Mouse (Mus musculus) activated CD4-positive, CD25-positive, alpha-beta regulatory T cell (primary cell): Measurements from ENCODE around the gene Rnf20. TPM values are rescaled to one million over a fixed set of nuclear protein-coding genes. Genes with fewer than 3 reads are reported as not detected.

Source experiments
- polyA plus RNA-seq, 2 experiments: library from polyadenylated mRNA; unstranded; fragments of 100-300 nt; shearing (Covaris generic); gene quantifications; one replicate each; pipeline ENCODE4 v1.2.1; 2017

Rnf20 gene
- polyA plus RNA-seq = 10 to 100 TPM; 40.6 to 57.2 TPM

GRCm38 (mm10) chr4:49631319-49632138 is at the start of gene Rnf20:
Gene Rnf20, plus strand, starts transcription at chr4:49632006.

GRCm38 (mm10) chr4:49597183-49598100 is 34.4 kb upstream of the Rnf20 start, which contains the start of gene Tmem246:
Gene Tmem246, minus strand, starts transcription at chr4:49597876.

DNA sequence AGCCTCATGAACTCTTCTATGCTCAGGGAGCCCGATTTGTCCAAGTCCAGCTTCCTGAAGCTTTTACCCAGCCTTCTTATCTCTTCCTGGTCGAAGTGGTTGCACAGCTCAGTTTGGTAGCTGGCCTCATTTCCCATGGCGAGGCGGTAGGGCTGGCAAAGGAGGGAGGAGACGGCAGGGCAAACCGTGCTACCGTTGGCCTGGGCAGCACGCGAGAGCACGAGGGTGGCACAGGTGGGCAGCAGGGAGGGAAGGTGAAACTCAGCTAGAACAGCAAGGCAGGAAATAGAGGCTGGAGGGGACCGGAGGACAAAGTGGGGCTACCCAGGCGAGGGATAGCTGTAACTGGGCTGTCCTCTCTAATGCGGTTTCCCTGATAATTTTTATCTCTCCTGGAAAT is 50.0 kb downstream of the Rnf20 start, which contains the start of gene Ppp3r2:
Ppp3r2 (minus strand) TSS at position 213 of the 400 bp plus-strand sequence.

Other genes starting within 250 kb of the Rnf20 start
- gene Acnat2, start 223.9 kb upstream of the Rnf20 start, polyA plus RNA-seq = under 1 TPM in 1 of 2 experiments, not detected in 1; 0.31 TPM
- gene Acnat1, start 158.1 kb upstream of the Rnf20 start, polyA plus RNA-seq = under 1 TPM; 0.26 to 0.31 TPM
- under 1 TPM in 1 of 2 experiments, not detected in 1; 0.41 TPM for gene Baat, start 125.4 kb upstream of the Rnf20 start, polyA plus RNA-seq
- 10 to 100 TPM; 23.7 to 32.7 TPM for gene Mrpl50, start 110.9 kb upstream of the Rnf20 start, polyA plus RNA-seq
- 1 to 10 TPM; 2.5 to 3.0 TPM for gene Zfp189, start 110.8 kb upstream of the Rnf20 start, polyA plus RNA-seq
- under 1 TPM in 1 of 2 experiments, not detected in 1; 0.11 TPM for gene Aldob, start 82.5 kb upstream of the Rnf20 start, polyA plus RNA-seq
- gene Tmem246, start 34.1 kb upstream of the Rnf20 start, polyA plus RNA-seq = under 1 TPM in 1 of 2 experiments, not detected in 1; 0.32 TPM
- under 1 TPM in 1 of 2 experiments, not detected in 1; 0.29 TPM for gene Ppp3r2, start 50.0 kb downstream of the Rnf20 start, polyA plus RNA-seq
- not detected for gene Grin3a, start 213.7 kb downstream of the Rnf20 start, polyA plus RNA-seq